Mouse (Mus musculus): ENCODE measurements around the gene Dync1i2.

Gene Dync1i2

GRCm38 (mm10) chr2:71211591-71212359, at the start of gene Dync1i2:
Gene Dync1i2, plus strand, starts transcription at chr2:71211706.
- peak; percentile 85 for DNase-seq

DNA sequence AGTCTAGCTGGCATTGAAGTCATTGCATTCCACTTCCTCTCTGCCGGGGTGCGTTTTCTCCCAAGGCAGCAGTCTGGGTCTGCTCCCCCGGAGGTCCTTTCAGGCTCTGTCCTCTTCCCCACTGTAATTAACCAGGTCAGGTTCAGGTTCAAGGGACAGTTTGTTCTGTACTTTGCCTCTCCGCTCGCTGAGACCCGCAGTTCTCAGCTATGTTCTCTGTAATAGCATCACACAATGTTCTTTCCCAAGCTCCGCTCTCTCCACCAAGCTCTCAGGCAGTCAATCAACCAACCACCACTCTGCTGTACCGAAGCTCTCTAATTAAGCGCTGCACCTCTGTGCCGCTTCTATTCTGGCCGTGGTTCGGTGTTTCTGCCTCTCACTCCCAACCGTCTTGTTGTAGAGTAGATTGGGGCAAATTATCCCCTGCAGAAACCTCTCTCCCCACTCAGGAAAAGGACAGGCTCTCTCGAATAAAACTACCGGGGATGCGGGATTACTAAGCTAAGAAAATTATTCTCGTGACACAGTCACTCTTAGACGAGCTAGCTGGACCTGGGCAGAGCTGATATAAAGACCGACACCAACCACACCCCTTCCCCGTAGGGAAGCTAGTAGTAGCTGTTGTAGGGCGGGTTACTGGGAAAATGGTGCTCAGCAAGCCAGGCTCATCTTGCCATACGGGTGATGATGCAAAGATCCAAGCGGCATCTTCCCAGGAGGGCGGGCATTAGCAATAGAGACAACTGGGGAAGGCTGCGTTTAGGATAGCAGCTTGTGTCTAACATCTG, 48.5 kb upstream of the Dync1i2 start:
- DNase-seq = no peak

GRCm38 (mm10) chr2:71167211-71167610, 44.3 kb upstream of the Dync1i2 start:
- DNase-seq = no peak

DNA sequence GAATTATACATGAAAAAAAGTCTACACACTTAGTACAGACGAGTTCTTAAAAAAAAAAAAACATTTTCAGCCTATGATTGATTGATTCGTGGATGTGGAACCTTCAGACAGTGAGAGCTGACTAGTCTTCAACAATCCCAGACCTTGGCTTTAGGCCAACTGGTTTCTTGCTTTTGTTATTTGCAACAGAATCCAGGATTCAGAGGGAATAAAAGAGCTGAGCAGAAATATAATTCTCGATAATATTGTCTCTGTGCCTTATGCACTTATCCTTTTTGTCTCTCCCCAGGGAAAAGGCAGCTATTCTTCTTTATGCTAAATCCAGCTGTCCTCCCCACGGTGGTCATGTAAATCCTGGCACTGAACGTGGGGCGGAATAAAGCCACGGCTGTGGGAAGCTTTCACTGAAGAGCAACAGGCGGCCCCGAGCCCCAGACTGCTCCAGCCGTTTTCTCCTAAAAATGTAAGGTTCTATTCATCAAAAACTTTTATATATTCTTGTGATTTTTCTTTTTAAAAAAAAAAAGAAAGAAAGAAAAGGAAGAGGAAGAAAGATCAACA, 43.0 kb upstream of the Dync1i2 start:
- no peak for DNase-seq

- DNase-seq = no peak
Measured at GRCm38 (mm10) chr2:71173031-71173430, 38.5 kb upstream of the Dync1i2 start.

DNA sequence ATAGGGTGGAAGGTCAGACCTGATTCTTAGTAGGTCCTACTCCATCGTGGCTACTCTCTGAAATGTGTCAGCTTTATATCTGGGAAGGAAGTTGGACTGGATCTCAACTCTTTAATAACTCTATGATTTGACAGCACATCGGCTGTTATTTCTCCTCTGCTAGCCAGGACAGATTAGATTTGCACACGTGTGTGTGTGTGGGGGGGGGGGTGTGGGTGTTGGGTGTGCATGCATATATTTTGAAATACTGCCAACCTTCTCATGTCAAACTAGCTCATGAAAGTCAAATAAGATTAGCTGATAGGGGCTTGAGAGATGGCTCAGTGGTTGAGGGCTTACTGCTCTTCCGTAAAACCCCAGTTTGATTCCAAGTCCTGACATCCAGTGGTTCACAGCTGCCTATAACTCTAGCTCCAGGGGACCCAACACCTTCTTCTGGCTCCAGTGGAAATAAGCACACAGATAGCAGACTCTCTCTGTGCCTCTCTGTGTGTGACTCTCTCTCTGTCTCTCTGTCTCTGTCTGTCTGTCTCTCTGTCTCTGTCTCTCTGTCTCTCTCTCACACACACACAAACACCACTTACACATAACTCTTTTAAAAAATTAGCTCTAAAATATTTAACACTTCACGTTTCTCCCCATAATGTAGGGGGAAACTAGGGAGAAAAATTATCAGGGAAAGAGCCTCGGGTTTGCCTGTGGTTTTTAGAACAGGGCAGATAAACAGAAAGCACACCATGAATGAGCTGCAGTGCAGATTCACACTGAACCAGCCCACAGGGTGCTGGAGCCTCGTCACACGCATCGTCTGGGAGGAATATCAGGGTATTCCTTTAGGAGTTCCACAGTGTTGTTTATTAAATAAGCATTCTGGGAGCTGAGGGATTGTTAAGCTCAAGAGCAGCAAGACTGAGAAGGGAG, 34.9 kb upstream of the Dync1i2 start:
- no peak for DNase-seq

DNA sequence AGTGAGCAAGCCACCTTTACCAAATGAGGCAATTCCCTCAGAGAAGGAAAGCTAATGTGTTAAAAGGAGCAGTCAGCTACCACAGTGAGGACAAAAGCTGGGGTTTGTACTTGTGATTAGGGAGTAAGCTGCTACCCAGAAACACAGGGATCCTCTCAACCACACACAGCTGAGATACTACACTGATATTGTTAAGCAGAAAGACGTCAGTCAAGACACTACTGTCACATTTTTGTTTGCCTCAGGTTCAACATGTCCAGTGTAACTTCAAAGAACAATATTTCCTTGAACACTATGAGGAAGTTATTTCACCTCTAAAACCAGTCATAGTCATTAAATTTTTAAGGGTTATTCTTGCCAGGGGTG, 34.3 kb upstream of the Dync1i2 start:
- DNase-seq = no peak

DNA sequence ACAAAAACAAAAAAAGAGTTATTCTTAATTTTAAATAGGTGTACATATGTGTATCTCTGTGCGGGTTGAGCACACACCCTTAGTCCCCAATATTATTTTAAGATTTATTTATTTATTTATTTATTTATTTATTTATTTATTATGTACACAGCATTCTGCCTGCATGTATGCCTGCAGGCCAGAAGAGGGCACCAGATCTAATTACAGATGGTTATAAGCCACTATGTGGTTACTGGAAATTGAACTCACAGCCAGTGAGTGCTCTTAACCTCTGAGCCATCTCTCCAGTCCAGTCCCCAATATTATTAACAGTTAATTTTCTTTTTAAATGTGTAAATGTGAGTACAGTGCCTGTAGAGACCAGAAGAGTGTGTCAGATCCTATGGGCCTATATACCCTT, 33.7 kb upstream of the Dync1i2 start:
- DNase-seq = no peak

GRCm38 (mm10) chr2:71179716-71180115, 31.8 kb upstream of the Dync1i2 start:
- no peak for DNase-seq

DNA sequence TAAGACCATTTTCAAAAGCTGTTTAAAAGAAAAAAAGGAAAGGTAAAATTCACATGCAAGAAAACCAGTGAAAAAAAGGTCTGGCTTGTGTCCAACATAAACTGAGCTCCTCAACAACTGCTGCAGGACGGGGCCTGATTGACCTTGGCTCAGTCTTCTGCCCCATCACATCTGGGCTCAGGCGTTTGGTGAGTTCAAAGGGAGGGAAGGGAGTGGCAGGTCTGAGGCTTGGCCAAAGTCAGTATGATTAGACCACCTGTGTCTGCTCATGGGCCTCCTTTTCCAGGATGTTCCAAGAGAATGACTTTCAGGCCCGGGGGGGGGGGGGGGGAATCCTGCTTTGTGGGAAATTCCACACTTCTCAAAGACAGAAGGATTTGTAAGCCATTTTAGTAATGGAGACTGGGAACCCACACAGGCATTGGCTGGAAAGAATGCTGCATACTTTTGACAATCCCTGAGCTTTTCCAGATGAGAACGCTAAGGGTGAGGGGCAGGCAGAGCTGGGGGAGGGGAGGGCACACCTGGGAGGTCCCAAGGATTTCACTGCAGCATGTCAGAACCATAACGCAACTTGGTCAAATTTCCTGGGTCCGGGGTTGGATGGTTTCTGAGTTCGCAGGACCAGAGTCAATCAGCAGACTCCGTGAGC, 30.8 kb upstream of the Dync1i2 start:
- DNase-seq = no peak

- no peak for DNase-seq
Measured at GRCm38 (mm10) chr2:71187950-71188349, 23.6 kb upstream of the Dync1i2 start.

DNA sequence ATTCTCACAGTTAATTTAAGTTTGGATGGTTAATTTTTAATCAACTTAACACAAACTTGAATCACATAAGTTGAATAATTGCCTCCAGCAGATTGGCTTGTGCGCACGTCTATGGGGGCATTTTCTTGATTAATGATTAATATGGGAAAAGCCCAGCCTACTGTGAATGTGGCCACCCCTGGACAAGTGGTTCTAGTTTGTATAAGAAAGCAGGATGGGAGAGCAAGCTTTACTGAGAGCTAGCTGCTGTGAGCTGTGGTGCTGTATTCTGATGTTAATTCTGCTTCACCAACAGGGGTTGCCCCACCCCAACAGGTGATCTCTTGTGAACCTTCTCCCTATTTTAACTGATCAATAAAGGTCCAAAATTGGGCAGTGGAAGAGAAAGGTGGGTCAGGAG, 22.6 kb upstream of the Dync1i2 start:
- DNase-seq = no peak

GRCm38 (mm10) chr2:71191391-71192194, 19.9 kb upstream of the Dync1i2 start:
- DNase-seq = no peak

DNA sequence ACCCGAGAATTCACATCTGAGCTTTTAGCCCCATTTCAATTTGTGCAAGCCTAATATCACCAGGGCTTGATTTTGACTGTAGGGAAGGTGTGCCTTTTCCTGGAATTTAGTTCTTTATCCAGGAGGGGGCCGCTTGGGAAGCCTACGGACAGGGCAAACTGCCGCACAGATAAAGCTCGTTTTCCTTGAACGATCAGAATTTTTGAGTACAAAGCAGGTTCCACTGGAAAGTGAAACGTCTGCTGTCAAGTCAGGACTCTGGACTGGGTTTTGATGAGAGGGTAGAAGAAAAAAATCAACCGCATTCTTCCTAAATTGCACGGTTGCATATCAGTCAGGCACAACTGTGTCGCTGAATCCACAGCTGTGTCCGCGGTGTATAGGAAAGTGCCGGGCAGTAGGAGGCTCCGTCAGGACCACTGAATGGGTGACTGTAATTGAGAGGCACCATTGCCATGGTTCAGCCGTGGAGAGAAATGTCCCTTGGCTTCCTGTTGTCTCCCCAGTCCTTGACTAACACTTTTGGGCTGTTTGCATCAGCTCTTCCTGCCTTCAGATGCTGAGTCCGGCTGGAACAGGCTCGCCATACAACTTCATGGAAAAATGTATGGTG, 19.2 kb upstream of the Dync1i2 start:
- no peak for DNase-seq

GRCm38 (mm10) chr2:71194137-71194960, 17.2 kb upstream of the Dync1i2 start:
- no peak for DNase-seq

- DNase-seq = no peak
Measured at GRCm38 (mm10) chr2:71196947-71197346, 14.6 kb upstream of the Dync1i2 start.

GRCm38 (mm10) chr2:71198907-71199306, 12.6 kb upstream of the Dync1i2 start:
- no peak for DNase-seq

GRCm38 (mm10) chr2:71200485-71200884, 11.0 kb upstream of the Dync1i2 start:
- no peak for DNase-seq

DNA sequence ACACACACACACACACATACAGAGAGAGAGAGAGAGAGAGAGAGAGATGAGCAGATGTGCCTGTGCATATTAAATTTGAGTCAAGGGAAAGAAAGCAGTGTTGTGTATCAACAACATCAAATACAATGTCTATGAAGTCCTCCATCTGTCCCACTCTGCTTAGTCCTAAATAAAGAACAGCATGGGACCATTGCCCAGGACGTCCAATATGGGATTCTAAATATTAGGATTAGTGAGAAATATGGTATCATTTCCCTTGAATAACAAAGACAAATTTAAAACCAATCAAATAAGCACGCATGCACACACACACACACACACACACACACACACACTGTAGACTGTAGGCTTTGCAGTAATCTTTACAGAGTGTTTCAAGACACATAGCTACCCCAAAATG, 9.6 kb upstream of the Dync1i2 start:
- no peak for DNase-seq

- no peak for DNase-seq
Measured at GRCm38 (mm10) chr2:71203819-71204432, 7.6 kb upstream of the Dync1i2 start.

All from right cerebral cortex, postnatal 4 days (tissue).